Mouse (Mus musculus) lung, postnatal 0 days (tissue): ENCODE results near the gene Tbc1d22b. TPM values are rescaled to one million over a fixed set of nuclear protein-coding genes. Genes with fewer than 3 reads are reported as not detected.

Experiments used
- ATAC-seq: fragments of 200-750 bp; cut with Nextera tagmentation; 2 replicates; pipeline ENCODE4 v1.8.0; 2017; ENCODE audit warnings: moderate library complexity
- DNase-seq: peaks from one replicate; pipeline ENCODE4 v3.0.0-alpha.2; 2016; ENCODE audit warnings: low spot score
- H3K27ac ChIP-seq: fragments of 300-500 bp; sonication (generic); 2 replicates; pipeline ENCODE4 v1.5.1; 2014; ENCODE audit warnings: antibody characterized with exemption, mild to moderate bottlenecking, low read length, mixed read lengths
- H3K27me3 ChIP-seq: fragments of 300-500 bp; sonication (generic); replicated peaks from 2 replicates; pipeline ENCODE4 v1.6.1; 2014; ENCODE audit warnings: low read length, mixed read lengths; ENCODE audit not compliant: insufficient read depth
- H3K36me3 ChIP-seq: fragments of 300-500 bp; sonication (generic); 2 replicates; pipeline ENCODE4 v1.6.1; 2014; ENCODE audit warnings: low read length, mixed read lengths; ENCODE audit not compliant: insufficient read depth
- H3K4me1 ChIP-seq: fragments of 300-500 bp; sonication (generic); 2 replicates; pipeline ENCODE4 v1.6.1; 2014; ENCODE audit warnings: antibody characterized with exemption, low read depth, low read length, mixed read lengths; ENCODE audit not compliant: insufficient read depth
- H3K4me2 ChIP-seq: fragments of 300-500 bp; sonication (generic); replicated peaks from 2 replicates; pipeline ENCODE4 v1.6.1; 2014; ENCODE audit warnings: low read depth, mild to moderate bottlenecking, low read length, moderate library complexity, mixed read lengths
- H3K4me3 ChIP-seq: fragments of 300-500 bp; sonication (generic); 2 replicates; pipeline ENCODE4 v1.5.1; 2014; ENCODE audit warnings: low read depth, low read length
- H3K9ac ChIP-seq: fragments of 300-500 bp; sonication (generic); replicated peaks from 2 replicates; pipeline ENCODE4 v1.6.1; 2014; ENCODE audit warnings: low read depth, mild to moderate bottlenecking
- H3K9me3 ChIP-seq: fragments of 300-500 bp; sonication (generic); 2 replicates; pipeline ENCODE4 v1.6.1; 2016; ENCODE audit warnings: low read length, mixed read lengths
- CTCF ChIP-seq: IDR thresholded peaks from 2 replicates; pipeline ENCODE4 v1.5.1; 2016; ENCODE audit warnings: antibody characterized with exemption, mild to moderate bottlenecking
- EP300 ChIP-seq: IDR thresholded peaks from 2 replicates; pipeline ENCODE4 v1.6.1; 2016; ENCODE audit warnings: antibody characterized with exemption, mild to moderate bottlenecking, control low read depth
- WGBS: fragments of 180-500 bp; shearing (Covaris S2); extraction: QIAGEN DNeasy Blood & Tissue Kit; methylation state at CpG from one replicate; pipeline ENCODE4 v1.1.7; 2014; 5-methylcytosine and 5-hydroxymethylcytosine counted together
- polyA plus RNA-seq: library from polyadenylated mRNA; unstranded; fragments of >200 nt; fragmentation: Nextera tagmentation; extraction: Ambion mirVana; gene quantifications from 2 replicates; pipeline ENCODE4 v1.2.1, GENCODE M21; 2015

The Tbc1d22b gene
- polyA plus RNA-seq, 1 experiment from 2014 or later, result 5.9 TPM

DNA sequence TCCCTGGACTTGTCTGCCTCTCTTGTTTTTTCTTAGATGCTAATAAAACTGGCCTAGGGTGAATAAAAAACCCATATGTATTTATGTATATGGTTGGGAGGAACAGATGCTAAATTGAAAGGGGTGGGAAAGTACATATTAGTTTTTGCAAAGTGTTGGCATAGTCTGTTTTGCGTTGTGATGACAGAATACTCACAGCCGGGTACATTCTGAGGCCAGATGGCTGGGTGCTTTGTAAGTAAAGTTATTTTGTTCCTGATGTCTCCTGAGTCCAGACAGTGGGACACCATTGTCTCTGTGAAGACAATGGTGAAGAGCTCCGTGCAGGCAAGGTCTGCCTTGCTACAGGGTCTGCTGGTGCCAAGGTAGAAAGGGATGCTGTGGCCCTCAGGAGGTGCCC, 35.2 kb downstream of the Tbc1d22b start:
- no peak for TF ChIP-seq EP300
- TF ChIP-seq CTCF, result no peak

DNA sequence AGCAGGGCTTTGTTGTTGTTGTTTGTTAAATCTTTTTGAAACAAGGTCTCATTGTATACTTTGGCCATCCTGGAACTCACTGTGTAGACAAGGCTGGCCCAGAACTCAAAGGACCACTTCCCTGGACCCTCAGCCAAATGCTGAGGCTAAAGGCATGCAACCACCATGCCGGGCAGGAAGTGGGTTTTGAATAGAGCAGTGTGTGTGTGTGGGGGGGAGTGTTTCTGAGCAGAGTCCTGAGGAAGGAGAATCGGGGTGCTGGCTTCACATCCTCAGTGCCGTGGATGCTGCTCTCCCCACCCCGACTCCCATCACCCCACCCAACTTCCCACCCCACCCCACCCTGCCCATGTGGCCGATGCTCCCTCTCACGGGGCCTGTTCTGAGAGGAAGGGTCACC, 35.9 kb downstream of the Tbc1d22b start:
- DNase-seq, result no peak
- no peak overlapping the region for H3K4me3 ChIP-seq
- no peaks in the 10 kb centered on the region for H3K4me1 ChIP-seq
- no peaks in the 10 kb centered on the region for H3K9me3 ChIP-seq
- no peak overlapping the region for H3K4me2 ChIP-seq
- H3K36me3 ChIP-seq, result no peaks in the 10 kb centered on the region
- H3K27me3 ChIP-seq, result no peaks in the 10 kb centered on the region
- H3K27ac ChIP-seq, result no peak overlapping the region
- 84% methylated on average over 5 of the region's 6 CpGs for WGBS
- no peak overlapping the region for H3K9ac ChIP-seq
- TF ChIP-seq CTCF (no peak), EP300 (no peak)
- ATAC-seq, result no peak

More for the DNA sequence above, 35.2 kb downstream of the Tbc1d22b start:
- ATAC-seq (no peak), DNase-seq (no peak)
- 74% methylated on average over 3 of the region's 3 CpGs for WGBS
- H3K4me2 ChIP-seq, result no peak overlapping the region
- H3K9ac ChIP-seq, result no peak overlapping the region
- no peaks in the 10 kb centered on the region for H3K4me1 ChIP-seq
- no peaks in the 10 kb centered on the region for H3K36me3 ChIP-seq
- H3K27me3 ChIP-seq, result no peaks in the 10 kb centered on the region
- H3K4me3 ChIP-seq, result no peak overlapping the region
- no peaks in the 10 kb centered on the region for H3K9me3 ChIP-seq
- H3K27ac ChIP-seq, result no peak overlapping the region

DNA sequence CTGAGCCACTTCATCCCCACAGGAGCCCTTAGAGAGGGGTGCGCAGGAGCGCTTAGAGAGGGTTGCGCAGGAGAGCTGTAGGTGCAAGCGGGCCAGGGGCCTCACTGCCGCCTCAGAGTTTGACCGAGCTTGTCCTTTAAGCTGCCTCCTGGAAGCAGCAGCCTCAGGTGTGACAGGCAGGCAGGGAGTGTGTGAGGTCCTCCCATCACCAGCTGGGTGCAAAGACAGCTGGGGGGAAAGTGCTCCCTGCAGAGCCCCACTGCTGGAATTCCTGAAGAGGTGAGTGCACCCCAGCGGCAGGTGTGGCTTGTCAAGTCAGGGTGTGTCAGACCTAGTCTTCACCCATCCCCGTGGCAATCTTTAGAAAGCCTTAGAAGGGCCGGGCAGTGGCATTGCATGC, 37.3 kb downstream of the Tbc1d22b start:
- H3K4me1 ChIP-seq, result no peaks in the 10 kb centered on the region
- H3K9ac ChIP-seq, result no peak overlapping the region
- H3K4me2 ChIP-seq, result no peak overlapping the region
- TF ChIP-seq EP300 (no peak), CTCF (no peak)
- H3K27me3 ChIP-seq, result no peaks in the 10 kb centered on the region
- H3K9me3 ChIP-seq, result no peaks in the 10 kb centered on the region
- H3K36me3 ChIP-seq, result no peaks in the 10 kb centered on the region
- WGBS, result 70% methylated on average over 9 of the region's 9 CpGs
- no peak overlapping the region for H3K27ac ChIP-seq
- no peak for ATAC-seq
- DNase-seq, result no peak
- H3K4me3 ChIP-seq, result no peak overlapping the region

DNA sequence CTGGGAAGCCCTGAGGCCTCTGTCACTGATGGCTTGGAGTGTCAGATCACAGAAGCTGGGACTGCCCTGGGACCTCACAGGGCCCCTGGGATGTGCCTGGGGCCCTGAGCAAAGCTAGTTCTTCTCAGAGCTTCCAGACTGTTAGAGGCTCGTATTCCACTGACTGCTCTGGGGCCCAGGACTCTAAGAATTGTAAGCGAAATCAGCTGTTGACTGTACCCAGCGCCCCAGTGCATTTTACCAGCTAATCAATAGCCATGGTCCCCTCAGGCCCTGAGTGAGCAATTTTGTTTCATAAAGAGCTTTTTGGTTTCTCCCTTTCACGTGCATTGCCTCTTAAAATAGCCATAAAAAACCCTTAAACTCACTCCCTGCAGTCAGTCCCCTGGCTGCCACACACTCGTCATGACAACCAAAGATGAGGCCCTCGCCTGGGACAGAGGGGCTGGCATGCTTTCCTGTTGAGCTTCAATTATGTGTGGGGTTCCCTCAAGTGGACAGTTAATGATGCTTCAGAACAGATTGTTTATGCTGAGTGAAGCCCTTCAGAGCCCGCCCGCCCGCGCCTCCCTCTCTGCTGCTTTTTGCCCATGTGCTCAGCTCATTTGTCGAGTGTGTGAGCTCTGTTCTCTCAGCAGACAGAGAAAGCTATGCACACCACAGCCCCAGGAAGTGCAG, 39.8 kb downstream of the Tbc1d22b start:
- peak; percentile 34 for TF ChIP-seq CTCF
- no peak for TF ChIP-seq EP300
- no peaks in the 10 kb centered on the region for H3K4me1 ChIP-seq
- DNase-seq (peak; percentile 65), ATAC-seq (peak; percentile 79)
- H3K9me3 ChIP-seq, result no peaks in the 10 kb centered on the region
- H3K27me3 ChIP-seq, result no peaks in the 10 kb centered on the region
- no peaks in the 10 kb centered on the region for H3K36me3 ChIP-seq
- H3K4me2 ChIP-seq, result no peak overlapping the region
- no peak overlapping the region for H3K9ac ChIP-seq
- H3K27ac ChIP-seq, result no peak overlapping the region
- WGBS, result 47% methylated on average over 11 of the region's 11 CpGs
- no peak overlapping the region for H3K4me3 ChIP-seq

DNA sequence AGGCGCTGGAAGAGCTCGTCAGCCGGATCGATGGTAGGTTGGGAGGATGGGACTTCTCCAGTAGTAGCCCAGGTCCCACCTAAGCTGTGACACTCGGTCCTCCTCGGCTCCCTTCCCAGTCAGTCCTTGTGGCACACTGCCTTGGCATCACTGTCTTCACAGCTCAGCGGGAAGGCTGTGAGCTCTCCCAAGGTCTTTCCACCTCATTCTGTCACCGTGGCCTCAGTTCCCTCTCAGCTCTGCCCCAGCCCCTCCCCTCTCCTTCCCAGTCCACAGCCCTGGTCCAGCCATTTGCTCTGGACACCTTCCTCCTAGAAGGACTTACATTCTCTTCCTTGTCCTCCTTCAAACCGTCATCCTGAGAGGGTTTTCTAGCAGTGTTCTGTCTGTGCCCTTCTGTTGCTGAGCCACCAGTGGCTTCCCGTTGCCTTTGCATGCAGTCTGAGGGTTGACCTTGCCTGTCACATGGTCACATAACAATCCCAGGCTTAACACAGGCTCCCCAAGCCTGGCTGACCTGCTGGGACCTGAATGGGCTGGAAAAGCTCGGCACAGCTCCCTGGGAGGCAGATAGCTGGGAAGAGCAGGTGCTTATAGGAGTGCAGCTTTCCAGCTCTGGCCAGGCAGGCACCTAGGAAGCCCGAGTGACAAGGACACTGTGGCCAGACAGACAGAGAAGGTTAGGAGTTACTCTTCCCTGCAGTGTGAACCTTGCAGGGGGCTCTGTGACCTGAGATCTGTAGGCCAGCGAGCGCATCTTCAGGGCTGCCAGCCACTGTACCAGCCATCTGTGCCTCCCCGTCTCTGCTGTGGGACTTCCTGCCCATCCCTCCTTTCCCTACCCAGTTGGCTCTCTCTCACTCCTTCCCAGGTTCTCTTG, 46.5 kb downstream of the Tbc1d22b start:
- Histone ChIP-seq H3K27ac (no peak overlapping the region), H3K4me1 (no peaks in the 10 kb centered on the region; the same call in 1 of the 2 replicates), H3K36me3 (no peaks in the 10 kb centered on the region), H3K4me3 (no peak overlapping the region), H3K9ac (no peak overlapping the region), H3K4me2 (no peak overlapping the region), H3K9me3 (no peaks in the 10 kb centered on the region), H3K27me3 (no peaks in the 10 kb centered on the region)
- TF ChIP-seq EP300, result no peak
- no peak for TF ChIP-seq CTCF
- ATAC-seq, result no peak
- 86% methylated on average over 15 of the region's 15 CpGs for WGBS
- no peak for DNase-seq

DNA sequence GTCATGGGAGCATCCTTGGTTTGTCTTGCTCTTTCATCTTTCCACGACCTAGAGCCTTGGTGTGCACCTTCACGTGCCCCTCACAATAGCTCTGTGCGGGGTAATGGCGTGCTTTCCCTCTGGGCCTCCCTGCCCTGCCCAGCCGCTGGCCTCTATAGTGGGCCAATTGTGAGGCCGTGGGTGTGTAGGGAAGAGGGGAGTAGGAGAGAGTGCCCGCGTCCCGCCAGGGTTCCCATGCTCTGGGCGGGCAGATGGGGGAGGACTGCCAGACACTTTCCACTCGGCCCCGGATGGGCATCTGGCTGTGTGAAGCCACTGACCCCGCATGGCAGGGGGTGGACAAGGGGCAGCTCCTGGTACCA, 47.2 kb downstream of the Tbc1d22b start:
- H3K4me3 ChIP-seq, result no peak overlapping the region
- no peak for TF ChIP-seq CTCF
- no peak for TF ChIP-seq EP300
- whole genome bisulfite sequencing, result 90% methylated on average over 12 of the region's 13 CpGs
- no peak overlapping the region for H3K4me2 ChIP-seq
- no peaks in the 10 kb centered on the region for H3K36me3 ChIP-seq
- H3K9me3 ChIP-seq, result no peaks in the 10 kb centered on the region
- no peaks in the 10 kb centered on the region; the same call in 1 of the 2 replicates for H3K4me1 ChIP-seq
- no peak overlapping the region for H3K27ac ChIP-seq
- H3K9ac ChIP-seq, result no peak overlapping the region
- ATAC-seq (no peak), DNase-seq (no peak)
- no peaks in the 10 kb centered on the region for H3K27me3 ChIP-seq
